Mouse (Mus musculus): Measurements from ENCODE around the gene Casp2.

GRCm38 (mm10) chr6:42247173-42247572, 17.6 kb upstream of the Casp2 start:
- TF ChIP-seq CTCF (IDR thresholded peaks at IDR 0.05; ENCODE audit: low read depth, low read length) (no peak), POLR2A (IDR thresholded peaks at IDR 0.05; ENCODE audit: borderline replicate concordance, low read depth, low read length) (no peak)

Measured in bone marrow macrophage, adult 2 months (primary cell).